Mouse (Mus musculus) heart, adult 2 months (tissue): ENCODE data around the gene Thsd4.

Experiments
- CTCF ChIP-seq: fragments of 200-600 bp; IDR thresholded peaks from 2 replicates; pipeline ENCODE4 v1.8.1; 2022; ENCODE audit warnings: antibody characterized with exemption, mild to moderate bottlenecking, moderate library complexity
- EP300 ChIP-seq: fragments of 200-500 bp; IDR thresholded peaks from 2 replicates; pipeline ENCODE4 v1.6.1; 2011; ENCODE audit warnings: low read depth, low read length, control low read depth; ENCODE audit not compliant: insufficient read depth
- POLR2A ChIP-seq: fragments of 200-500 bp; IDR thresholded peaks from 2 replicates; pipeline ENCODE4 v1.6.1; 2011; ENCODE audit warnings: mild to moderate bottlenecking, low read depth, low read length, control low read depth; ENCODE audit not compliant: insufficient read depth

GRCm38 (mm10) chr9:60306241-60306640 lies 215.6 kb downstream of the Thsd4 start:
- TF ChIP-seq CTCF, result no peak
- no peak for TF ChIP-seq EP300
- no peak for TF ChIP-seq POLR2A
